Mouse (Mus musculus): Measurements from ENCODE around the gene Foxn1. TPM values are rescaled to one million over a fixed set of nuclear protein-coding genes. Genes with fewer than 3 reads are reported as not detected.

Gene Foxn1
- total RNA-seq (2014; rRNA removed) (not detected in 2 replicates), polyA plus RNA-seq (2015; fragmentation: Nextera tagmentation; extraction: Ambion mirVana) (not detected in 2 replicates)

DNA sequence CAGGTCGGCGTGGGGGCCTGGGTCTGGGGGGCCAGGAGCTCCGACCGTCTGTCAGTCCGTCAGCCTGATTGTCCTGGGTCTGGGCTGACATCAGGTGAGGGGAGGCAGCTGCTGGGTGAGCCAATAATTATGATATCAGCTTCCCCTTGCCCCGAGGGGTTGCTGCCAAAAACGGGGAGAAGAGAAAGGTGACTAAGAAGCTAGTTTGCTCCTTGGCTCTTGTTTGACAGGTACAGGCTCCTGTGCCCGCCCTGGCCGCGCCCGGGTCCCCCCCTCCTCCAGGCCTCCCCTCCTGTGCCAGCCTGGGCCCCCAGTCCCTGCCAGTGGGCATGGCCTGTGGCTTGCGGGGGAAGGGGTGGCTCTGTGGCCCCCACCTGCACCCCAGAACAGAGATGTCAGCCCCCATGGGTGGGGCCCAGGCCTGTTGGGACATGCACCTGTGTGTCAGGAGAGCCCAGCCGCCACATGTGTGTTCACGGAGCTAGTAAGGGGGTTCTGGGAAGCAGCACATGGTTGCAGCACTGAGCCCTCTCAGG is at the start of gene Foxn1:
TSS of gene Foxn1 (minus strand) at position 51 of the 536 bp plus-strand sequence.
- Histone ChIP-seq H3K36me3 (ENCODE audit: insufficient read depth, low read length) (no peaks in the 10 kb centered on the region), H3K27ac (ENCODE audit: low read depth, low read length) (no peak within 1 kb of the TSS), H3K9me3 (ENCODE audit: low read length) (no peaks in the 10 kb centered on the region), H3K4me3 (ENCODE audit: low read depth, low read length) (no peak within 1 kb of the TSS), H3K9ac (replicated peaks; ENCODE audit: low read length, poor library complexity, severe bottlenecking) (no peak within 1 kb of the TSS), H3K4me1 (ENCODE audit: insufficient read depth, low read length) (no peaks in the 10 kb centered on the region), H3K4me2 (ENCODE audit: low read depth, low read length, poor library complexity, severe bottlenecking) (no peak within 1 kb of the TSS), H3K27me3 (ENCODE audit: insufficient read depth, low read length) (no peaks in the 10 kb centered on the region)
- 81% methylated on average over 14 of the region's 14 CpGs for WGBS
- DNase-seq (ENCODE audit: low spot score) (no peak), ATAC-seq (ENCODE audit: low FRiP score) (no peak)
- no peak for TF ChIP-seq CTCF (IDR thresholded peaks at IDR 0.05)

DNA sequence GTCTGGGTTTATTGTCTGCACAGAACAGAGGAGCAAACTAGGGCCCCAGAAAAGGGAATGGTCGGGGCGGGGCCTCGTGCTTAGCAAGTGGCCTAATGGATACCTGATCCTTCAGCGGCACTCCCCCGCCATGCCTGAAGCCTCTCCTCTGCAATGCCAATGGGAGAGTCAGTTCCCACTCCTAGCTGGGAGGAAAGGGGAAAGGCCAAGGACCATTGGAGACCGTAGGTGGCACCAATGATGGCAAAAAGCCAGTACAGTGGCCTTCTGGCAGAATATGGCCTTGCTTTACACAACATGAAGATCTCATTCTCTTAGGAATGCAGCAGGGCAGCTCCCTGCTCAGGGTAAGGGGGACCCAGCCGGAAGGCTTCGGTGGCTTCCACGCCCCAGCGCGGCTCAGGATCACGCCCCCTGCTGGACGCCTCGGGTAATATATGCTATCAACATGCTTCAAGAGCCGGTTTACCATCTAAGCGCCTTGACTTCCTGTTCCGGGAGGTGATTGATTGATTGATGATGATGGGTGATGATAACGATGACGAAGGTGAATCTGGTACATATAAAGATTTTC is 49.5 kb upstream of the Foxn1 start:
- Histone ChIP-seq H3K27ac (ENCODE audit: low read depth, low read length) (no peak overlapping the region), H3K27me3 (ENCODE audit: insufficient read depth, low read length) (no peaks in the 10 kb centered on the region), H3K4me3 (ENCODE audit: low read depth, low read length) (no peak overlapping the region), H3K9me3 (ENCODE audit: low read length) (no peaks in the 10 kb centered on the region), H3K4me2 (ENCODE audit: low read depth, low read length, poor library complexity, severe bottlenecking) (no peak overlapping the region), H3K36me3 (ENCODE audit: insufficient read depth, low read length) (no peaks in the 10 kb centered on the region), H3K4me1 (ENCODE audit: insufficient read depth, low read length) (no peaks in the 10 kb centered on the region), H3K9ac (replicated peaks; ENCODE audit: low read length, poor library complexity, severe bottlenecking) (no peak overlapping the region)
- WGBS: 11% methylated on average over 19 of the region's 19 CpGs
- DNase-seq (ENCODE audit: low spot score): peak; percentile 23
- no peak for ATAC-seq (ENCODE audit: low FRiP score)
- peak; percentile 58 for TF ChIP-seq CTCF (IDR thresholded peaks at IDR 0.05)

DNA sequence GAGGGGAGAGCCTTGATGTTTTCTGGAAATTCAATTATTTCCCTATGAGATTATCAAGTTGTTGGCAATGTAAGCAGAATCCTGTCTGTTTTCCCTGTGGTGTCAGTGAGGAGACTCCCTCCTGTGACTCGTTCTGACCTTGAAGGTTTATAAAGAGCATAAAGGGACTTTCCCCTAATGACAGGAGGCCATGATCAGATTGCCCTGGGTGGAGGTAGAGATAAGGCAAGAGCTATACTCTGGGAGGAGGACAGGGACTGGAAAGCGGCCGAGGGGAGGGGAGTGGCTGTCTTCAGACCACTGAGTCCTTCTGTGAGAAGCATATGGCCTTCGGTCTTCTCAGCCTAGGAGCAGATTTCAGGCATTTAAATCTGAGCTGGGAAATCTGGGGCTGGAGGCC is 47.7 kb upstream of the Foxn1 start:
- H3K9me3 ChIP-seq (ENCODE audit: low read length): no peaks in the 10 kb centered on the region
- no peak for DNase-seq (ENCODE audit: low spot score)
- H3K4me3 ChIP-seq (ENCODE audit: low read depth, low read length): no peak overlapping the region
- WGBS: 76% methylated on average over 4 of the region's 4 CpGs
- H3K4me2 ChIP-seq (ENCODE audit: low read depth, low read length, poor library complexity, severe bottlenecking): no peak overlapping the region
- no peak for TF ChIP-seq CTCF (IDR thresholded peaks at IDR 0.05)
- no peaks in the 10 kb centered on the region for H3K4me1 ChIP-seq (ENCODE audit: insufficient read depth, low read length)
- H3K27ac ChIP-seq (ENCODE audit: low read depth, low read length): no peak overlapping the region
- H3K36me3 ChIP-seq (ENCODE audit: insufficient read depth, low read length): no peaks in the 10 kb centered on the region
- no peak for ATAC-seq (ENCODE audit: low FRiP score)
- H3K9ac ChIP-seq (replicated peaks; ENCODE audit: low read length, poor library complexity, severe bottlenecking): no peak overlapping the region
- no peaks in the 10 kb centered on the region for H3K27me3 ChIP-seq (ENCODE audit: insufficient read depth, low read length)

DNA sequence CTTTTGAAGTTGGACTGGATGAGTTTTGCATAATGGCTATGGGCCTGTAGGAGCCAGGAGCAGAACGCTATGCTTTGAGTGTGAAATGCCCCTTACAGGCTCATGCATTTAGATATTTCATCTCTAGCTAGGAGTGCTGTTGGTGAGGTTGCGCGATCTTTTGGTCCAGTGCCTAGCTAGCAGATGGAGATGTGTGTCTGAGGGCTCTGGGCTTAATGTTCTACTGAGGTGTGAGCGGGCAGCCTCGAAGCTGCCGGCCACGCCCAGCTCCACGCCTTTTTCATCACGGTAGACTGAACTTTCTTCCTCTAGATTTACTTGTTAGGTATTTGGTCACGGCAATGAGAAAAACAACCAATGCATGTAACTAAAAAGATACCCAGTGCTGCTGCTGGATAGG is 44.8 kb upstream of the Foxn1 start:
- WGBS: 93% methylated on average over 10 of the region's 10 CpGs
- TF ChIP-seq CTCF (IDR thresholded peaks at IDR 0.05): no peak
- Histone ChIP-seq H3K9ac (replicated peaks; ENCODE audit: low read length, poor library complexity, severe bottlenecking) (no peak overlapping the region), H3K4me1 (ENCODE audit: insufficient read depth, low read length) (no peaks in the 10 kb centered on the region), H3K36me3 (ENCODE audit: insufficient read depth, low read length) (no peaks in the 10 kb centered on the region), H3K4me2 (ENCODE audit: low read depth, low read length, poor library complexity, severe bottlenecking) (no peak overlapping the region), H3K27me3 (ENCODE audit: insufficient read depth, low read length) (no peaks in the 10 kb centered on the region), H3K27ac (ENCODE audit: low read depth, low read length) (no peak overlapping the region), H3K9me3 (ENCODE audit: low read length) (no peaks in the 10 kb centered on the region), H3K4me3 (ENCODE audit: low read depth, low read length) (no peak overlapping the region)
- ATAC-seq (ENCODE audit: low FRiP score) (no peak), DNase-seq (ENCODE audit: low spot score) (no peak)

DNA sequence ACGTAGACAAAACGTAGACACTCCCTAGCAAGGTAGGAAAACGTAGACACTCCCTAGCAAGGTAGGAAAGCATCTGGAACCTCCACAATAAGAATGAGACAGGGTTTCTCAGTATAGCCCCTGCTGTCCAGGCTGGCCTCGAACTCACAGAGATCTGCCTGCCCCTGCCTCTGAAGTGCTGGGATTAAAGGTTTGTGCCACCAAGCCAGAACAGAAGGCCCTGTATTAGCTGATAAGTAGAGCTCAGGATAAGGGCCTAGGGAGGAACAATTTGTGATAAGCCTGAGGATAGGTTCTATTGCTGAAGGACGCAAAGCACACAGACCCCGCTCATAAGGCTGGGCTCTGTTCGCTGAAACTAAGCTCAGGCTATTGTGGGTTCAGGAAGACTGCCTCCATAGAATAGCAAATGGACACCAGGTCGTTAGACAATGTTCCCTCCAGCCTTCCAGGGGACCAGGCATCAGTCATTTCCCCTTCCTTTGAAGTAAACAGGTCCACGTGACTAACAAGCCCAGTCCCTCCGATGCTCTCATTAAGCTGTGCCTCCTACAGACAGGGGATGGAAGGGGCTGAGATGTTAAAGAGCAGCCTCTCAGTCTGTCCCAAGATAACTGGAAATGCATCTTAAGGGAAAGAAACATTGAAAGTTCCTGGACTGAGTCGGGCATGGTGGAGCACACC is 44.0 kb upstream of the Foxn1 start:
- H3K4me1 ChIP-seq (ENCODE audit: insufficient read depth, low read length): no peaks in the 10 kb centered on the region
- no peak for DNase-seq (ENCODE audit: low spot score)
- H3K27ac ChIP-seq (ENCODE audit: low read depth, low read length): no peak overlapping the region
- H3K4me2 ChIP-seq (ENCODE audit: low read depth, low read length, poor library complexity, severe bottlenecking): no peak overlapping the region
- ATAC-seq (ENCODE audit: low FRiP score): no peak
- no peak for TF ChIP-seq CTCF (IDR thresholded peaks at IDR 0.05)
- no peaks in the 10 kb centered on the region for H3K36me3 ChIP-seq (ENCODE audit: insufficient read depth, low read length)
- H3K9me3 ChIP-seq (ENCODE audit: low read length): no peaks in the 10 kb centered on the region
- H3K27me3 ChIP-seq (ENCODE audit: insufficient read depth, low read length): no peaks in the 10 kb centered on the region
- WGBS: 53% methylated on average over 11 of the region's 11 CpGs
- H3K9ac ChIP-seq (replicated peaks; ENCODE audit: low read length, poor library complexity, severe bottlenecking): no peak overlapping the region
- no peak overlapping the region for H3K4me3 ChIP-seq (ENCODE audit: low read depth, low read length)

GRCm38 (mm10) chr11:78428309-78428708 is 42.0 kb upstream of the Foxn1 start:
- ATAC-seq (ENCODE audit: low FRiP score): no peak
- H3K27ac ChIP-seq (ENCODE audit: low read depth, low read length): no peak overlapping the region
- no peak for DNase-seq (ENCODE audit: low spot score)
- no peak overlapping the region for H3K4me3 ChIP-seq (ENCODE audit: low read depth, low read length)
- H3K36me3 ChIP-seq (ENCODE audit: insufficient read depth, low read length): no peaks in the 10 kb centered on the region
- no peak overlapping the region for H3K9ac ChIP-seq (replicated peaks; ENCODE audit: low read length, poor library complexity, severe bottlenecking)
- H3K9me3 ChIP-seq (ENCODE audit: low read length): no peaks in the 10 kb centered on the region
- no peak overlapping the region for H3K4me2 ChIP-seq (ENCODE audit: low read depth, low read length, poor library complexity, severe bottlenecking)
- no peaks in the 10 kb centered on the region for H3K27me3 ChIP-seq (ENCODE audit: insufficient read depth, low read length)
- WGBS: 68% methylated on average over 5 of the region's 5 CpGs
- H3K4me1 ChIP-seq (ENCODE audit: insufficient read depth, low read length): no peaks in the 10 kb centered on the region
- peak; percentile 4; the same call in 1 of the 2 replicates for TF ChIP-seq CTCF (IDR thresholded peaks at IDR 0.05)

All from midbrain, postnatal 0 days (tissue).